Mouse (Mus musculus): ENCODE results near the gene Sirt6.

The Sirt6 gene

DNA sequence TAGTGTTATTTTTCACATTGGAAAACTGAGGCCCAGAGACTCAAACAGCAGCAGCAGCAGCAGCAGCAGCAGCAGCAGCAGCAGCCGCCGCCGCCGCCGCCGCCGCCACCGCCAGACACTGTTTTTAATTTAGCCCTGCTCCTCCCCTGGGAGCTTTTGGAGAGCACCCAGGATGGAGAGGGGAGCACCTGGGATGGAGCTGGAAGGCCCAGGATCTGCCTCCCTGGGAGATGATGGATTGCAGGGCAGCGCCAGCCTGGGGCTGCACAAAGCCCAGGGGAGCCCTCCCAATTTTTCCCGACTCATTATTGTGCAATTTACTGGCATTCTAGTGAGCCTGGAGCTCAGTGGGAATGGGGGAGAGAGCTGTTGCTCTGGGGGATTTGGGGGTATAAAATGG is 31.0 kb downstream of the Sirt6 start:
- no peak for DNase-seq (ENCODE audit: low read depth in 1 of 2, low spot score in 2 of 2)

DNA sequence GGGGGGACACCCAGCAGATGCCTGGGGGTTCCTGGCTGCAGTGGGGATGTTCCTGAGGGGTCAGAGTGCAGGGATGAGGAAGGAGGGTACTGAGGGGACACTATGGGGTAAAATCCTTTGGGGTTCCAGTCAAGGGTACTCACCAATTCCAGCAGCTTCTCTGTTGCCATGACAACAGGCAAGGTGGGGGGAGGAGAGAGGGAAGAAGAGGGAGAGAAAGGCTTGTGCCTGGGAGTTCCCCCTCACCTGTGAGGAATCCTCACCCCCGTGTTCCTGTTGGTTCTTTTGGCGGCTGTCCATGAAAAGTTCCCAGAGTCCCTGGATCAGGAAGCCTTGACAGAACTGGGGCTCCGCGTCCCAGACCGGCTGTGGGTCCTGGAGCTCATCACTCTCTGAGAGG is 32.0 kb downstream of the Sirt6 start:
- DNase-seq (ENCODE audit: low read depth in 1 of 2, low spot score in 2 of 2), result no peak

GRCm38 (mm10) chr10:81593935-81594334 is 33.7 kb downstream of the Sirt6 start:
- DNase-seq (ENCODE audit: low read depth in 1 of 2, low spot score in 2 of 2), result no peak

GRCm38 (mm10) chr10:81593223-81593622 is 34.4 kb downstream of the Sirt6 start:
- DNase-seq (ENCODE audit: low read depth in 1 of 2, low spot score in 2 of 2), result no peak

GRCm38 (mm10) chr10:81592631-81593030 is 35.0 kb downstream of the Sirt6 start:
- DNase-seq (ENCODE audit: low read depth in 1 of 2, low spot score in 2 of 2), result no peak

- no peak for DNase-seq (ENCODE audit: low read depth in 1 of 2, low spot score in 2 of 2)
Measured at GRCm38 (mm10) chr10:81591846-81592245, 35.8 kb downstream of the Sirt6 start.

DNA sequence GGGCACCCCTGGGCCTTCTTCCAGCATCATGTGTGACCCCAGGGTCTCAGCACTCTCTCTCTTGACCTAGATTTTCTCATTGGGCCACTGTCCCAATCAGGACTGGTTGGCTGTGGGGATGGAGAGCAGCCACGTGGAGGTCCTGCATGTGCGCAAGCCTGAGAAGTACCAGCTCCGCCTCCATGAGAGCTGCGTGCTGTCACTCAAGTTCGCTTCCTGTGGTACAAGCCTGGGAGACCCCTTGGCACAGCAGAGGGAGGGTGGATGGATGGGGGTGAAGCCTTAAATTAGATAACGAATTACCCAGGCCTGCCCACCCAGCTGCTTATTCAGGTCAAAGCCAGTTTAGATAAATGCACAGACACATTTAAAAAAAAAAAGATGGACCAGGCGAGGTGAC is 38.9 kb downstream of the Sirt6 start:
- no peak for DNase-seq (ENCODE audit: low read depth in 1 of 2, low spot score in 2 of 2)

- DNase-seq (ENCODE audit: low read depth in 1 of 2, low spot score in 2 of 2), result no peak
Measured at GRCm38 (mm10) chr10:81583347-81583746, 44.2 kb downstream of the Sirt6 start.

DNA sequence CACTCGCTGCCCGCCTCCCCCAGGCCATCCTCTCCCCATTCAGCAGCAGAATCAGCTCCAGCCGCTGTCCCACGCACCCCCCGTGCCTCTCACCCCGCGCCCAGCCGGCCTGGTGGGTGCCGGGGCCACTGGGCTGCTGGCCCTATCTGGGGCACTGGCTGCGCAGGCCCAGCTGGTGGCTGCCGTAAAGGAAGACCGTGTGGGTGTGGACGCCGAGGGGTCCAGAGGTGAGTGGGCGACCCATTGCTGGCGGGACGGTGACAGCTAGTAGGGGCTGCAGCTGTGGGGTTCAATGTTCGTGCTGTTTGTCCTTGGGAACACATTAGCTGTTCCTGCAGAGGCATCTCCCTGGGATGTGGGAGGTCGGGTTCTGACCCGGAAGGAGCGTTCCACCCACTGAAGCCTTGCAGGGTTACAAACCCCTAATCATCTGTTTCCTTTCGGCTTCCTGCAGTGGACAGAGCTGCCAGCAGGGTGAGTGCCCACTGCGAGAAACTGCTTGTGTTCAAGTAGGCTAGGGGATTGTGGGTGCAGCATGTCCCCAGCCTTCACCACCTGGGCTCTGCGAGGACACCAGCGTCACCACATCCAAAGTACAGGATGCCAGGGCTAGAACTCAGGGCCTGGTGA is 47.0 kb downstream of the Sirt6 start:
- DNase-seq (ENCODE audit: low read depth in 1 of 2, low spot score in 2 of 2), result no peak

GRCm38 (mm10) chr10:81579967-81580366 is 47.6 kb downstream of the Sirt6 start:
- DNase-seq (ENCODE audit: low read depth in 1 of 2, low spot score in 2 of 2), result no peak

GRCm38 (mm10) chr10:81575695-81576094 is 51.9 kb downstream of the Sirt6 start:
- no peak for DNase-seq (ENCODE audit: low read depth in 1 of 2, low spot score in 2 of 2)

DNA sequence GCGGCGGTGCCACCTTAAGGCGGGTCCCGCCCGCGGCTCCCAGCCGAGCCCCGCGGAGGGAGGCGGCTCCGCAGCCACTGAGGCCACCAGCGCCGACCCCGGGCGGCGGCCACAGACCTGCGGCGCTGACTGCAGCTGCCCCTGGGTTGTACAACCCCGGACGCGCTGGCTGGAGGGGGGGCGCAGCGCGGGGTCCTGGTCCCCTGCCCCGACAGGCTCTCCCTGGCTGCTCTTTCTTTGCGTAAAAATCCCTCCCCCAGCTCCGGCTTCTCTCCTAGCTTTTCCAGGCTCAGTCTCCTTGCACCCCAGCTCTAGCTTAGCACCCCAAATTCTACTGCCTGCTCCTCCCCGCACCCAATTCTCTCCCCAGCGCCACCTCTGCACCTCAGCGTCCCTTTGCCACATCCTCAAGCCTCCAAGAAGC is 52.4 kb downstream of the Sirt6 start:
- DNase-seq (ENCODE audit: low read depth in 1 of 2, low spot score in 2 of 2), result no peak

- DNase-seq (ENCODE audit: low read depth in 1 of 2, low spot score in 2 of 2), result no peak
Measured at GRCm38 (mm10) chr10:81574081-81575056, 53.2 kb downstream of the Sirt6 start, which contains the start of gene Tle2. Gene Tle2, plus strand, starts transcription at chr10:81574561.

GRCm38 (mm10) chr10:81572975-81573374 is 54.6 kb downstream of the Sirt6 start:
- DNase-seq (ENCODE audit: low read depth in 1 of 2, low spot score in 2 of 2), result no peak

DNA sequence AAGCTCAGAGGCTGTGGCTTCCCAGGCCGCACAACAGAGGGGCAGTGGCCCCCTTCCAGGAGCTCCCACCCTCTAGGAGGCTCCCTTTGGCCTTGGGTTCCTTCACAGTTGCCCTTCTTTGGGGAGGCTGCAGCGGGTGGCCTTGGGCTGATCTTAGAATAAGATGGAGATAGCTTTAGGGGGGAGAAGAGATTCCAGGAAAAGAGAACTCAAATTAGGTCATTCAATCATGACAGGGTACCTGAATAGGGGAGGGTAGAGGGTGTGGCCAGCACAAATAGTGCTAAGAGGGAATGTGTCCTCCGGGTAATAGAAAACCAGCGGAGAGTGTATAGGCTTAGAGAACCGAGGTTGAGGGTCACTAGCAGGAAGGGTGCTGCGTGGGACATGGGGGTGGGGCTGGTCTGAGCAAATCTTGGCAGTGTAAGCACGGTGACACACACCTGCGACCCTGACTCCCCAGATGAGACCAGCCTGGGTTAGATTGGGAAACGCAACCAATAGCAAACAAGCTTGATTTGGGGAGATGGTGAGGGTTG is 55.4 kb downstream of the Sirt6 start:
- DNase-seq (ENCODE audit: low read depth in 1 of 2, low spot score in 2 of 2), result no peak
